Mouse (Mus musculus) T-helper 1 cell (primary cell): Measurements from ENCODE around the gene Pigr.

Source experiments
- in situ Hi-C: fragments of 300-600 bp; cut with MboI, MseI; formaldehyde crosslinking; loops from one replicate; pipeline ENCODE4 v1.15.1; 2025; ENCODE audit warnings: high pct_unique_total_duplicates

Pigr gene

GRCm38 (mm10) chr1:130826448-130826847 lies at the start of gene Pigr:
Gene Pigr (plus strand): TSS chr1:130826684.
- in situ Hi-C loops, result loop anchor here (10.0 kb wide), 1 partner anchor 1602 kb away; no protein-coding TSS in a partner anchor

GRCm38 (mm10) chr1:130779867-130780266 lies 46.6 kb upstream of the Pigr start:
- in situ Hi-C loops, result loop anchor here (5.0 kb wide), 1 partner anchor 98 kb away; no protein-coding TSS in a partner anchor

GRCm38 (mm10) chr1:130784054-130784453 lies 42.4 kb upstream of the Pigr start:
- in situ Hi-C loops, result no loop called here

GRCm38 (mm10) chr1:130787001-130787400 lies 39.5 kb upstream of the Pigr start:
- in situ Hi-C loops, result no loop called here

GRCm38 (mm10) chr1:130789512-130790451 lies 36.7 kb upstream of the Pigr start:
- in situ Hi-C loops, result no loop called here

GRCm38 (mm10) chr1:130795331-130795730 lies 31.2 kb upstream of the Pigr start:
- in situ Hi-C loops, result no loop called here

GRCm38 (mm10) chr1:130796967-130797684 lies 29.4 kb upstream of the Pigr start:
- in situ Hi-C loops, result no loop called here

GRCm38 (mm10) chr1:130798037-130798436 lies 28.4 kb upstream of the Pigr start:
- in situ Hi-C loops, result no loop called here

GRCm38 (mm10) chr1:130798551-130798950 lies 27.9 kb upstream of the Pigr start:
- in situ Hi-C loops, result no loop called here

- in situ Hi-C loops, result no loop called here
These were observed 27.1 kb upstream of the Pigr start for GRCm38 (mm10) chr1:130799399-130799798.

- in situ Hi-C loops, result no loop called here
These were observed 25.9 kb upstream of the Pigr start, which contains the start of gene Fcamr for GRCm38 (mm10) chr1:130800602-130801001. Gene Fcamr (plus strand): TSS chr1:130800902.

- in situ Hi-C loops, result no loop called here
These were observed 25.0 kb upstream of the Pigr start for GRCm38 (mm10) chr1:130801511-130801910.

- in situ Hi-C loops, result no loop called here
These were observed 23.5 kb upstream of the Pigr start for GRCm38 (mm10) chr1:130802976-130803375.

- in situ Hi-C loops, result no loop called here
These were observed 22.2 kb upstream of the Pigr start for GRCm38 (mm10) chr1:130804279-130804678.

GRCm38 (mm10) chr1:130810906-130811305 lies 15.6 kb upstream of the Pigr start:
- in situ Hi-C loops, result no loop called here

- in situ Hi-C loops, result no loop called here
These were observed 15.2 kb upstream of the Pigr start for GRCm38 (mm10) chr1:130811316-130811715.

- in situ Hi-C loops, result loop anchor here (10.0 kb wide), 1 partner anchor 1595 kb away; no protein-coding TSS in a partner anchor
These were observed 6.7 kb upstream of the Pigr start for GRCm38 (mm10) chr1:130819737-130820136.

GRCm38 (mm10) chr1:130820316-130821148 lies 6.0 kb upstream of the Pigr start:
- in situ Hi-C loops, result loop anchor here (10.0 kb wide), 1 partner anchor 1596 kb away; no protein-coding TSS in a partner anchor

- in situ Hi-C loops, result loop anchor here (10.0 kb wide), 1 partner anchor 1596 kb away; no protein-coding TSS in a partner anchor
These were observed 5.4 kb upstream of the Pigr start for GRCm38 (mm10) chr1:130821149-130821471.

- in situ Hi-C loops, result loop anchor here (10.0 kb wide), 1 partner anchor 1597 kb away; no protein-coding TSS in a partner anchor
These were observed 4.4 kb upstream of the Pigr start for GRCm38 (mm10) chr1:130821911-130822625.

- in situ Hi-C loops, result loop anchor here (10.0 kb wide), 1 partner anchor 1604 kb away; no protein-coding TSS in a partner anchor
These were observed 2.2 kb downstream of the Pigr start for GRCm38 (mm10) chr1:130828656-130829055.
